Mouse (Mus musculus) ovary, adult 18-20 months (tissue): Measurements from ENCODE around the gene Nxph4.
A peak's percentile ranks its signal among the peaks of the same experiment; 100 is the strongest.

ENCODE experiments used
- DNase-seq: peaks from one replicate; pipeline ENCODE4 v3.0.0; 2022; ENCODE audit warnings: low spot score, mixed read lengths

The Nxph4 gene

GRCm38 (mm10) chr10:127488856-127489255, 45.5 kb downstream of the Nxph4 start:
- no peak for DNase-seq

GRCm38 (mm10) chr10:127485235-127485634, 49.1 kb downstream of the Nxph4 start:
- no peak for DNase-seq

GRCm38 (mm10) chr10:127480833-127481813, 53.2 kb downstream of the Nxph4 start:
- peak; percentile 25 for DNase-seq

DNA sequence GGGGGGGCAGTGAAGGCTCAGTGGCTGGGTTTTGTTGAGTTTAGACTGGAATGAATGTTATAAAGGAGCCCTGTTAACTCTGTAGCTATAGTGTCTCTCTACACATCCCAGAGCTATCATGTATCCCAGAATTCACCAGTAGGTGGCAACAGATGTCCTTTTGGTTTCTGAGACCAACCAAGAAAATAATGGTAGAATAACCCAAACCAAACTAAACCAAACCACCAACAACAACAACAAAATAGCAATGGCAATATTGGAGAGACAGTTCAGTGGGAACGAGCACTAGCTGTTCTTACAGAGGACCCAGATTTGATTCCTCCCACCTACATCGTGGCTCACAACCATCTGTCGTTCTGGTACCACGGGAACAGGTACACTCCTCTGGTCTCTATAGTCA, 55.2 kb downstream of the Nxph4 start:
- DNase-seq = no peak

DNA sequence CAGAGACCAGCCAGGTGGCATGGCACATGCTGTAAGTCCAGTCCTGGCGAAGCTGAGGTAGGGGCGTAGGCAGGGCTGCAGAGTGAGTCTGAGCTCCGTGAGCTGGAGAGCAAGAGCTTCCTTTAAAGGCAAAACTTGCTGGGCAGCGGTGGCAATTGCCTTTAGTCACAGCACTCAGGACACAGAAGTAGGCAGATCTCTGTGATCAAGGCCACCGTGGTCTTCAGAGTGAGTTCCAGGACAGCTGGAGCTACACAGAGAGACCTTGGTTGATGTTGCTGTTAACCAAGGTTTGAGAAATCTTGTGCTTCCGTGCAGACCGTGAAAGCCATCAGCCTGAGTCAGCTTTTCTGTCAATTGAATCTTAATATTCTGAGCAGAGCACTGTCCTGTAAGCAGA, 57.1 kb downstream of the Nxph4 start:
- DNase-seq = no peak

DNA sequence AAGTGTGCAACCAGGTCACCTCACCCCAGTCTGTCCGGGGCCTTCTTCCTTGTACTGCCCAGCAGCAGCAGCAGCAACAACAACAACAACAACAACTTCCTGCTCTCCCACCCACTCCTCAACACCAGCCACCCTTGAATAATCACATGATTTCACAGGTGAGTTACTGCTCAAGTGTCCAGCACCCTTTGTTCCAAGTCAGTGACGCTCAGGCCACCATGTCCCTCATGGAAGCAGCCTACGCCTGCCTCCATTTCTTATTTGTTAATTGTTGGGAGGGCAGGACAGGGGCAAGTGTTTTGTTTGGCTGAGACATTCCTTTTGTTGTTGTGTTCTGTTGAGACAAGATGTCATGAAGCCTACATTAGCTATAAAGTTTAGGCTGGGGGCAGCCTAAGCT, 57.8 kb downstream of the Nxph4 start:
- no peak for DNase-seq
